Mouse (Mus musculus) kidney, adult 2 months (tissue): ENCODE results near the gene Ccl22.

Experiments used
- CTCF ChIP-seq: fragments of 200-500 bp; conservative IDR thresholded peaks from 2 replicates; pipeline ENCODE4 v1.5.1; 2011; ENCODE audit warnings: low read depth, mild to moderate bottlenecking, control low read depth, low read length, moderate library complexity, mixed read lengths; ENCODE audit not compliant: insufficient read depth, insufficient read length
- POLR2A ChIP-seq: fragments of 200-500 bp; IDR thresholded peaks from one replicate; pipeline ENCODE4 v1.6.1; 2011; ENCODE audit warnings: low read depth, low read length, control low read depth

DNA sequence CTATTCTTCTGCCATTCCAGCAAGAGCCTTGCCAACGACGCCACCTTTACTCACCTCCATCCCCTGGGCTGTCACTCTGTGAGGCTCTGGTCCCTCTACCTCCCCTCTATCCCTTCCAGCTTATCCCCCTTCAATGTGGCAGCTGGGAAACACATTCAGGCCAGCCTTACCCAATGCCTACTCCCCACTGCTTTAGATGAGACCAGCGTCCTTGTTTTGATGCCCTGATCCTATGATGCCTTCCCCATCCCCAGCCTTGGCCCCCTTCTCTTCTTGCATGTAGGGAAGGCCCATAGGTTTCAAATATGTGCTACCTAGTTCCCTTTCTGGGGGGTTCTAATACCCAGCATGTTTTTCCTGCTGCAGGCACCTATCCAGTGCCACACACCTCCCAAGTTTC is 4.6 kb downstream of the Ccl22 start:
- TF ChIP-seq POLR2A (no peak), CTCF (no peak)
